Mouse (Mus musculus) embryonic facial prominence, embryonic 10.5 days (tissue): ENCODE measurements at regions not wholly inside any gene's neighbourhood (a gene's known extent, or its start where the extent isn't known, plus 50 kb on each side); places are given as distances from the start of the nearest gene placed in this dataset.
A peak's percentile ranks its signal among the peaks of the same experiment; 100 is the strongest.

Experiments used
- DNase-seq: peaks from one replicate; pipeline ENCODE4 v3.0.0-alpha.2; 2017; ENCODE audit warnings: low spot score
- H3K27ac ChIP-seq: fragments of 300-500 bp; sonication (generic); replicated peaks from 2 replicates; pipeline ENCODE4 v1.5.1; 2016; ENCODE audit warnings: mild to moderate bottlenecking
- H3K27me3 ChIP-seq: fragments of 300-500 bp; sonication (generic); replicated peaks from 2 replicates; pipeline ENCODE4 v1.6.1; 2016; ENCODE audit warnings: low read depth, mild to moderate bottlenecking; ENCODE audit not compliant: poor library complexity, severe bottlenecking
- H3K36me3 ChIP-seq: fragments of 300-500 bp; sonication (generic); replicated peaks from 2 replicates; pipeline ENCODE4 v1.6.1; 2016; ENCODE audit warnings: mild to moderate bottlenecking, moderate library complexity
- H3K4me1 ChIP-seq: fragments of 300-500 bp; sonication (generic); 2 replicates; pipeline ENCODE4 v1.6.1; 2016
- H3K4me3 ChIP-seq: fragments of 300-500 bp; sonication (generic); 2 replicates; pipeline ENCODE4 v1.5.1; 2016; ENCODE audit warnings: mild to moderate bottlenecking, moderate library complexity
- H3K9me3 ChIP-seq: fragments of 300-500 bp; sonication (generic); 2 replicates; pipeline ENCODE4 v1.6.1; 2016; ENCODE audit warnings: mild to moderate bottlenecking
- WGBS: fragments of 180-500 bp; shearing (Covaris S2); methylation state at CpG from one replicate; pipeline ENCODE4 v1.1.7; 2016; 5-methylcytosine and 5-hydroxymethylcytosine counted together

- Histone ChIP-seq H3K36me3 (no peaks in the 10 kb centered on the region), H3K27me3 (peaks cover 4% of the 10 kb centered on the region; the same call in 1 of the 2 replicates), H3K9me3 (no peaks in the 10 kb centered on the region), H3K27ac (no peak overlapping the region), H3K4me1 (peaks cover 6% of the 10 kb centered on the region; the same call in 1 of the 2 replicates), H3K4me3 (no peak overlapping the region)
- no peak for DNase-seq
- 87% methylated on average over 3 of the region's 3 CpGs for WGBS
Measured at GRCm38 (mm10) chr11:45544531-45544930, 307.3 kb upstream of the Clint1 start.

DNA sequence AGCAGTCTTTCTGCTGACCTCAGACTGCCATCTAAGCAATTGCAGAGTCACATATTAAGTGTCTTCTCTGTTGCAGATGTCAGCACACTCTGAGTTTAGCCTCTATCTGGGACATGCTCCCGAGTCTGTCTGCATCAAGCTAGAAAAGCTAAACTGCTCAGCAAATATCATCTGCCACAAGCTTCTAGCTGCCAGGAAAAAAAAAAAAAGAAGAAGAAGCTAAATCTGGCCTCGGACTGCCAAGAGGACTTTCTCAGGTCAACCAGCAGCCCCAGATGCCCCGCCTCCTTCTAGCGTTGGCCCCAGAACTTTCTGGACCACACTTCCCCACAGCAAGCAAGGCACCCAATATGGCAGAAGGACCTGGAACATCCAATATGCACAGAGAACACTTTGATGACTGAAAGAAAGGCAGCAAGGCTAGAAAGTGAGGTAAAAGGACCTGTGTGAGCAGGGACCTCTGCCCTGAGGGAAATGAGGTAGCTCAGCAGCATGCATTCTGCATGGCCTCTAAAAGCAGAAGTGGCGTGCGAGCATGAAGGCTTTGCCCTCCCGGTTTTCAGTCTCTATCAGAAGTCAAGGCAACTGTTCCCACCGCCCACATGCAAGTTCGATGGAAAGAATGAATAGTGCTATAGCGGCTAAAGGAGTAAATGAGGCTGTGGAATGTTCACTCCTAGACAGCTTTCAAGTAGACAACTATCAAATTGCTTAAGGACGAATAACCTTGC lies 305.8 kb upstream of the Clint1 start:
- Histone ChIP-seq H3K27me3 (peaks cover 4% of the 10 kb centered on the region; the same call in 1 of the 2 replicates), H3K27ac (no peak overlapping the region), H3K36me3 (no peaks in the 10 kb centered on the region), H3K4me3 (no peak overlapping the region), H3K4me1 (peaks cover 10% of the 10 kb centered on the region; the same call in 1 of the 2 replicates), H3K9me3 (no peaks in the 10 kb centered on the region)
- 80% methylated on average over 11 of the region's 11 CpGs for WGBS
- no peak for DNase-seq

DNA sequence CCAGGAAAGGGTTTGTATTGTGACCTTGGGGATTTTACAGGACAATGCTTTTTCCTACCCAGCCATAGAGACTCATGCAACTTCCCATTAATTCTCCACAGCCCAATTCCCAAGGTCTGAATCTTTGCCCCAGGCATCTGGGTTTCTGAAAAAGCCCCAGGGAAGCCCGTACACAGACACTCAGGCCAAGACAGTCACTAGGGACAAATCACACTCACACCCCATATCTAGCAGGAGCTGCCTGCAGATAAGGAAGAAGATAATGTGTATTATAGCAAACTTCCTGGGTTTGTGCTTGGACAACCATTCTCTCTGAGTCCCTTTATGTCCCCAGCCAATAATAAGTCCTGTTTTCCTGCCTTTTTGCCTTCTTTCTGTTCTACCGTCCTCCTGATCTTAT lies 305.0 kb upstream of the Clint1 start:
- Histone ChIP-seq H3K4me3 (no peak overlapping the region), H3K9me3 (no peaks in the 10 kb centered on the region), H3K27ac (no peak overlapping the region), H3K36me3 (no peaks in the 10 kb centered on the region), H3K4me1 (peaks cover 10% of the 10 kb centered on the region; the same call in 1 of the 2 replicates), H3K27me3 (peaks cover 4% of the 10 kb centered on the region; the same call in 1 of the 2 replicates)
- DNase-seq, result no peak
- WGBS, result 84% methylated on average over 2 of the region's 2 CpGs

DNA sequence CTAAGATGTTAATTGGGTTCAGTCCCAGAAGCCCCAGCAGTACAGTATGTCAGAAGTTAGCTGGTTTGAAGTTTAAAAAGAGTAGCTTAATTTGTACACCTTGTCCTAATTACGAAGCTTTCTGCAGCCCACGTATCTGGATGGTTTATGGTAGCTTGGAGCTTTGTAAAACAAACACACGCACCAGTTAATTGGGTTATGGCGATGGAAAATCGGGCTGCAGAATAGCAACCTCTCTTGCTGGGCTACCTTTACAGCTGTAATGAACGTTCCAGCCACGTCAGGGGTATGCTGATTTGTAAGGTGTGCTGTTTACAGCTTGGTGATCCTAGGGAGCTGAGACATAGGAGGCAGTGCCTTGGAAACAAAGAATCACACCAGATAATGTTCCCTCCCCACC lies 301.5 kb upstream of the Clint1 start:
- H3K27ac ChIP-seq, result no peak overlapping the region
- no peak overlapping the region for H3K4me3 ChIP-seq
- H3K36me3 ChIP-seq, result no peaks in the 10 kb centered on the region
- WGBS, result 55% methylated on average over 7 of the region's 7 CpGs
- peaks cover 10% of the 10 kb centered on the region; the same call in 1 of the 2 replicates for H3K4me1 ChIP-seq
- H3K27me3 ChIP-seq, result no peaks in the 10 kb centered on the region
- DNase-seq, result no peak
- no peaks in the 10 kb centered on the region for H3K9me3 ChIP-seq

GRCm38 (mm10) chr11:45577469-45578154 lies 274.2 kb upstream of the Clint1 start:
- DNase-seq, result peak; percentile 40
- Histone ChIP-seq H3K4me1 (peaks cover 9% of the 10 kb centered on the region), H3K36me3 (no peaks in the 10 kb centered on the region), H3K9me3 (no peaks in the 10 kb centered on the region), H3K4me3 (no peak overlapping the region), H3K27me3 (no peaks in the 10 kb centered on the region), H3K27ac (0 out of 2 replicates have a peak overlapping the region, but pooled peaks have one; percentile 26)
- 40% methylated on average over 5 of the region's 5 CpGs for WGBS

DNA sequence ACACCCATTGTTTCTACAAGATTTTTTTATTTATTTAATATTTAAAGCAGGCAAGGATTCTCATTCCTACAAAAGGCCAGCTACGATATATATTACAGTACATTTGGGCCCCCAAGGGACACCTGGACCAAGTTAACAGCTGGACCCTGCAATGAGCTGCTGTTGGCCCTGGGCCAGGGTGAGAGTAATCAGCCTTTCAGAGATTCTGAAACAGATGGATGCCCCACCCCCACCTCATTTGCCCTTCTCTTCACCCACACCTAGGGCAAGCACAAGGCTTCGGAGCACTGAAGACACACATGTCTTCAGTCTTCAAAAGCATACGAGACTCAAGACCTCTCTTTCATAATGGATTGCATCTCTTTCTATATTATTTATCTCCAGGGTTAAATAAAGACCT lies 259.5 kb upstream of the Clint1 start:
- Histone ChIP-seq H3K36me3 (no peaks in the 10 kb centered on the region), H3K4me3 (no peak overlapping the region), H3K9me3 (no peaks in the 10 kb centered on the region), H3K4me1 (peaks cover 17% of the 10 kb centered on the region), H3K27me3 (no peaks in the 10 kb centered on the region), H3K27ac (no peak overlapping the region)
- no peak for DNase-seq
- WGBS, result 70% methylated on average over 3 of the region's 3 CpGs

DNA sequence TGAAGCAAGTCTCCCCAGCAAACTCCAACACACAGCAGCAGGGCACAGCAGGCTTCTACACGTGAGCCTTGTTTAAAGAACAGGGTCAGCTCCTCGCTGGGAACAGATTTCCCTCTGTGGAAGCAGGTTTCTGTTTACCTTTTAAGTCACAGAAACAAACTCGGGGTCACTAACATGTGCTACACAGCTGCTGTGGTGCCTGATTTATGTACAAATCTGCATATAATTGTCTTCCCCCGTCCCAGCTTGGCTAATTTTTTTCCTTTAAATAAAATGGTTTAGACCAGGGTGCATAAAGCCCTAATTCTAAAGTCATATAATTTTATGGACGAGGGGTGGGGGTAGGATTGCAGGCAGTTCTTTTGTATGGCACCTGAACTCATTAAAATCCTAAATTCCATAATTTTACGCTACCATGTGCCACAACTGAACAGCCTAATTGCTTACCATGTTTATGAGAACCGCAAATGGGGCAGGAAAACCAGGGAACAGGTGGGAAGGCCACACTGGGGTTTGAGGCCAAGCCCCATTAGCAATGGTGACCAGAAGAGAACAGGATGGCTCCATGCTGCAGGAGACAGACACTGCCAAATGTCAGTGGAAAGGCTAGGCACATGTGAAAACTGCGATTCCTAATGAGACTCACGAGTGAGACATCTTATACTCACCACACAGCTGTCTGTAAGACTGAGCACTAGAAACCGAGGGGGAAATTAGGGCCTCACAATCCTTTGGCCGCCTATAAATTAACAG lies 258.8 kb upstream of the Clint1 start:
- no peaks in the 10 kb centered on the region for H3K36me3 ChIP-seq
- no peak for DNase-seq
- H3K4me3 ChIP-seq, result no peak overlapping the region
- no peak overlapping the region for H3K27ac ChIP-seq
- WGBS, result 66% methylated on average over 11 of the region's 11 CpGs
- peaks cover 17% of the 10 kb centered on the region for H3K4me1 ChIP-seq
- no peaks in the 10 kb centered on the region for H3K9me3 ChIP-seq
- H3K27me3 ChIP-seq, result no peaks in the 10 kb centered on the region

GRCm38 (mm10) chr11:45595372-45595771 lies 256.5 kb upstream of the Clint1 start:
- H3K9me3 ChIP-seq, result no peaks in the 10 kb centered on the region
- no peaks in the 10 kb centered on the region for H3K36me3 ChIP-seq
- H3K27me3 ChIP-seq, result no peaks in the 10 kb centered on the region
- H3K4me1 ChIP-seq, result peaks cover 17% of the 10 kb centered on the region
- no peak overlapping the region for H3K27ac ChIP-seq
- WGBS, result 78% methylated on average over 6 of the region's 6 CpGs
- no peak for DNase-seq
- no peak overlapping the region for H3K4me3 ChIP-seq

GRCm38 (mm10) chr11:45621824-45622223 lies 230.0 kb upstream of the Clint1 start:
- no peaks in the 10 kb centered on the region for H3K4me1 ChIP-seq
- H3K4me3 ChIP-seq, result no peak overlapping the region
- no peaks in the 10 kb centered on the region for H3K9me3 ChIP-seq
- no peaks in the 10 kb centered on the region for H3K36me3 ChIP-seq
- DNase-seq, result no peak
- H3K27me3 ChIP-seq, result no peaks in the 10 kb centered on the region
- no peak overlapping the region for H3K27ac ChIP-seq
- WGBS, result 98% methylated on average over 2 of the region's 2 CpGs

DNA sequence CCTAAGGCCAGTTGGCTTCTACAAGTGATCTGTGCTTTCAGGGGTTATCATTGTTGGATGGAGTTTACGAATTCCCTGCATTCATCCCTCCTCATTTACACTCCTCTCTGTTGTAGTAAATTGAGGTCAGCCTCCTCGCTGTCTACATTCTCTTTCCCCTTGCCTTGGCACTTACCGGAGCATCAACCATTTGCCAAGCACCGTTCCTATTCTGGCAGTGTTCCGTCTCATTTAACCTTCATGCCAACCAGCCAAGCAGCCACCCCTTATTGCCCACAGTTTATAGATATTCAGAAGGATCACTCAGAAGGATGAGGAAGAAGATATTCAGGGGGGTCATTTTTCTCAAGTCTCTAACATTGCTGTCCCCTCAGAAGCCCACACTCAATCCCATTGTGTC lies 229.2 kb upstream of the Clint1 start:
- DNase-seq, result no peak
- 89% methylated on average over 5 of the region's 5 CpGs for WGBS
- Histone ChIP-seq H3K27me3 (no peaks in the 10 kb centered on the region), H3K4me1 (no peaks in the 10 kb centered on the region), H3K4me3 (no peak overlapping the region), H3K36me3 (no peaks in the 10 kb centered on the region), H3K27ac (no peak overlapping the region), H3K9me3 (no peaks in the 10 kb centered on the region)

DNA sequence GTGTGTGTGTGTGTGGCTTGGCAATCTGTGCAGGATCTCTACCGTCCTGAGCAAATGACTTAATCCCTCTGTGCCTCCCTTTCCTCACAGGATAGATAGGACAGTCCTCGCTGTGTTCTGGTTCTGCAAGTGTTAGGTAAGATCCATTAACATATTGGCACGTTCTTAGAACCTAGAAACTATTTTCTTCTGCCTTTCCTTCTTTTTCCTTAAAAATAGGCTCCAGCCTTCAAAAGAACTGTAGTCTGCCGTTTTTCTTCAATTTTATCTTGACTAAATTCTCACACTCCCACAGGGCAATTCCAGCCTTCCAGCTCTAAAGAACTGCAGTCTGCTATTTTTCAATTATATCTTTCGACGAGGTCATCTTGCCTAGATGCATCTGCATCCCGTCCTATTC lies 227.6 kb upstream of the Clint1 start:
- 77% methylated on average over 7 of the region's 7 CpGs for WGBS
- Histone ChIP-seq H3K4me3 (no peak overlapping the region), H3K4me1 (no peaks in the 10 kb centered on the region), H3K36me3 (no peaks in the 10 kb centered on the region), H3K27ac (no peak overlapping the region), H3K9me3 (no peaks in the 10 kb centered on the region), H3K27me3 (no peaks in the 10 kb centered on the region)
- no peak for DNase-seq

GRCm38 (mm10) chr11:45629250-45629649 lies 222.6 kb upstream of the Clint1 start:
- no peak overlapping the region for H3K4me3 ChIP-seq
- no peaks in the 10 kb centered on the region for H3K9me3 ChIP-seq
- no peaks in the 10 kb centered on the region for H3K4me1 ChIP-seq
- no peaks in the 10 kb centered on the region for H3K36me3 ChIP-seq
- no peak overlapping the region for H3K27ac ChIP-seq
- 17% methylated on average over 1 of the region's 1 CpGs for WGBS
- H3K27me3 ChIP-seq, result no peaks in the 10 kb centered on the region
- no peak for DNase-seq
